Mouse (Mus musculus): ENCODE data around the gene Tmem222. TPM values are rescaled to one million over a fixed set of nuclear protein-coding genes. Genes with fewer than 3 reads are reported as not detected.

Gene Tmem222
- polyA plus RNA-seq, 1 experiment from 2014 or later = 57.5 TPM

DNA sequence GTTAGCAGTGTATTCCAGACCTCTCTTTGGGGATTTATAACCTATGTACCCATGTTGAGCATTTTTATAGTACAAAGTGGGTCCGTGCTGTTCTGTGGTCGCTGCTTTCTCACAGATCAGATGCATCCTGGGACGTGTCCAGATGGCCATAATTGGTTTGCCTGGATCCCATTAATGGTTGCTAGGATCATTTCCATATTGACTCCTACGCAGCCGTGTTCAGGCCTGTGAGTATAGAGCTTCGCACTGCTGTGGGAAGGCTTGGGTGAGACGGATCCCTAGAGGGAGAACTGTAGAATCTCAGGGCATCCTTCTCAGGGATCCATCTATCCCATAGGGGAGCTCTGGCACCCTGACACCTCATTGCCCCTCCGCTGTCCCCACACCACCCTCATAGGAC is 48.0 kb downstream of the Tmem222 start:
- ATAC-seq (replicated peaks; ENCODE audit: insufficient number of reproducible peaks, low FRiP score, low TSS enrichment) = no peak

DNA sequence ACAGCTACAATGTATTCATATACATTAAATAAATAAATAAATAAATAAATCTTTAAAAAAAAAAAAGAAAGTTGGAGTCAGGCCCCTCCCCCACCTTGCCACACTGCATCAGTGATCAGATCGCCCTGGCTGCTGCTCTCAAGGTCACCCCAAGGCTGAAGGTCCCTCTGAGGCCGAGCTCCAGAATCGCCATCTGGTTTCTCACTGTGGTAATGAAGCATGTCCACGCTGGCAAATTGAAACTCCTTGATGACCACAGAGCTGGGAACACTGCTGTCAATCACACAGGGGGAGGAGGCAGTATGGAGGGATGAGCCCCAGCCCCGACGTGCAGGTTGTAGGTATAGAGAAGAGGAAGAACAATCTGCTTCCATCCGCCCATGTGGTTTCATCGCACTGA is 50.0 kb downstream of the Tmem222 start:
- no peaks in the 10 kb centered on the region for H3K9me3 ChIP-seq (replicated peaks; ENCODE audit: control insufficient read depth, low read length)
- no peak overlapping the region for H3K4me2 ChIP-seq
- ATAC-seq (replicated peaks; ENCODE audit: insufficient number of reproducible peaks, low FRiP score, low TSS enrichment) = no peak
- H3K4me3 ChIP-seq (ENCODE audit: low read depth, low read length) = no peak overlapping the region
- 68% methylated on average over 8 of the region's 8 CpGs for WGBS (ENCODE audit: insufficient replicate concordance)
- no peaks in the 10 kb centered on the region for H3K4me1 ChIP-seq (ENCODE audit: control insufficient read depth, insufficient read depth, low read length)
- H3K27ac ChIP-seq (ENCODE audit: low read depth, low read length) = no peak overlapping the region
- peaks cover 7% of the 10 kb centered on the region; the same call in 1 of the 2 replicates for H3K27me3 ChIP-seq (ENCODE audit: control insufficient read depth, insufficient read depth, low read length)
- H3K36me3 ChIP-seq (ENCODE audit: control insufficient read depth, insufficient read depth, low read length) = no peaks in the 10 kb centered on the region
- no peak overlapping the region for H3K9ac ChIP-seq (ENCODE audit: low read depth, low read length)

More for the DNA sequence above, 48.0 kb downstream of the Tmem222 start:
- Histone ChIP-seq H3K9ac (ENCODE audit: low read depth, low read length) (no peak overlapping the region), H3K4me1 (ENCODE audit: control insufficient read depth, insufficient read depth, low read length) (no peaks in the 10 kb centered on the region), H3K4me3 (ENCODE audit: low read depth, low read length) (no peak overlapping the region), H3K4me2 (no peak overlapping the region), H3K27me3 (ENCODE audit: control insufficient read depth, insufficient read depth, low read length) (no peaks in the 10 kb centered on the region), H3K27ac (ENCODE audit: low read depth, low read length) (no peak overlapping the region), H3K9me3 (replicated peaks; ENCODE audit: control insufficient read depth, low read length) (no peaks in the 10 kb centered on the region), H3K36me3 (ENCODE audit: control insufficient read depth, insufficient read depth, low read length) (no peaks in the 10 kb centered on the region)
- WGBS (ENCODE audit: insufficient replicate concordance) = 77% methylated on average over 8 of the region's 8 CpGs

DNA sequence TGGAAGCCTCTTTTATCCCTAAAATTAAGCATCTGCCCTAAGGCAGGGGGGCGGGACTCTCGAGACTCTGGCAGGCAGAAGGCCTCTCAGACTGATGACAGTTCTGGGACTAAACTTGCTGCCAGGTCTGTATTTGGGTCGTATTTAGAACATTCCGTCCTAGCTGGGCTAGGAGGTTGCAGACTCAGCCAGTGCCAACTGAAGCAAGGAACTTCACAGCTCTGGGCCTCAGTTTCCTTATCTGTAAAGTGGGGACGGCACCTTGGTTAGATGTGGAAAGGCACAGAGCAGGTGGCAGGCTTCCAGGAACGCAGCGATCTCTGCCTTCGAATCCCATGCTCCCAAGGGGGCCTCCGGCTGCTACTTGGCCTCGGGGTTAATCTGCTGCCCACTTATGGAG is 51.5 kb downstream of the Tmem222 start:
- Histone ChIP-seq H3K27ac (ENCODE audit: low read depth, low read length) (no peak overlapping the region), H3K4me3 (ENCODE audit: low read depth, low read length) (no peak overlapping the region)
- WGBS (ENCODE audit: insufficient replicate concordance) = 68% methylated on average over 10 of the region's 10 CpGs

DNA sequence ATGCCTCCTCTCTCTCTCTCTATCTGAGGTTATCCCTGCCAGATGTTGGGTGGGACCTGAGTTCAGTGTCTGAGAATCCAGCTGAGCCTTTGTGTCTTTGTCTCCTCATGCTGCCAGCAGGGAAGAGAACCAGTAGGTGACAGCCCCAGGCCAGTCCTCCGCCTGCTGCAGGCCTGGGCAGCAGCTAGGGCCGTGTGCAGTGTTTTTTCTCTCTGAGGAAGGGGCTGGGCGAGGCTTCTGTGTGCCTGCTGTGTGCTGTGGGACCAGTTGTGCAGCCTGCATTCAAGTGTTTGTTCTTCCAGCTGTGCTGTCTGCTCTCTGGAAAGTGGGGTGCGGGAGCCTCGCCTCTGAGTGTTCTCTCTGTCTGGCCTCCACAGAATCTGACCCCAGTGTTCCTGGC is 53.7 kb downstream of the Tmem222 start:
- H3K27me3 ChIP-seq (ENCODE audit: control insufficient read depth, insufficient read depth, low read length) = peaks cover 35% of the 10 kb centered on the region

More for the DNA sequence above, 51.5 kb downstream of the Tmem222 start:
- Histone ChIP-seq H3K4me2 (no peak overlapping the region), H3K27me3 (ENCODE audit: control insufficient read depth, insufficient read depth, low read length) (peaks cover 21% of the 10 kb centered on the region), H3K36me3 (ENCODE audit: control insufficient read depth, insufficient read depth, low read length) (no peaks in the 10 kb centered on the region), H3K9ac (ENCODE audit: low read depth, low read length) (no peak overlapping the region), H3K4me1 (ENCODE audit: control insufficient read depth, insufficient read depth, low read length) (no peaks in the 10 kb centered on the region), H3K9me3 (replicated peaks; ENCODE audit: control insufficient read depth, low read length) (no peaks in the 10 kb centered on the region)
- ATAC-seq (replicated peaks; ENCODE audit: insufficient number of reproducible peaks, low FRiP score, low TSS enrichment) = no peak

DNA sequence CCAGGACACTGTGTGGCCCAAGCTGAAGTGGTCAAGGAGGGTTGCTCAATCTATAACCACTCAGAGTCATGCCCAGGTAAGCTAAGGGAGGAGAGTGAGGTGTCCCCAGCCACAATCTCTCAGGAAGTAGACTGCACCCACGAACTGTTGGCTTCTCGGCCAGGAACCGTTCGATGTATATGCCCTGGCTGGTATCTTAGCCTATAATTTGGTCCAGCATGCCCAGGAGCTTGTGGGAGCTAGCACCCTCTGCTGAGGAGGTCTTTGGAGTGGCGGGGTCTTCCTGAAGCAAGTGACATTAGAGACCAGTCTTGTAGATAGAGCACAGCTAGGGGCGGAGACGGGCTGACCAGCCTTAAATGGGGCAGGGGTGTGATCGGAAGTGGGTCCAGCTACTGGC is 55.9 kb downstream of the Tmem222 start:
- Histone ChIP-seq H3K9me3 (replicated peaks; ENCODE audit: control insufficient read depth, low read length) (no peaks in the 10 kb centered on the region), H3K4me1 (ENCODE audit: control insufficient read depth, insufficient read depth, low read length) (peaks cover 4% of the 10 kb centered on the region; the same call in 1 of the 2 replicates), H3K9ac (ENCODE audit: low read depth, low read length) (no peak overlapping the region), H3K4me3 (ENCODE audit: low read depth, low read length) (no peak overlapping the region), H3K27me3 (ENCODE audit: control insufficient read depth, insufficient read depth, low read length) (peaks cover 35% of the 10 kb centered on the region), H3K27ac (ENCODE audit: low read depth, low read length) (no peak overlapping the region), H3K4me2 (no peak overlapping the region), H3K36me3 (ENCODE audit: control insufficient read depth, insufficient read depth, low read length) (no peaks in the 10 kb centered on the region)
- ATAC-seq (replicated peaks; ENCODE audit: insufficient number of reproducible peaks, low FRiP score, low TSS enrichment) = no peak
- WGBS (ENCODE audit: insufficient replicate concordance) = 72% methylated on average over 8 of the region's 8 CpGs

More for the DNA sequence above, 53.7 kb downstream of the Tmem222 start:
- no peak for ATAC-seq (replicated peaks; ENCODE audit: insufficient number of reproducible peaks, low FRiP score, low TSS enrichment)
- H3K4me2 ChIP-seq = no peak overlapping the region
- H3K9me3 ChIP-seq (replicated peaks; ENCODE audit: control insufficient read depth, low read length) = no peaks in the 10 kb centered on the region
- H3K36me3 ChIP-seq (ENCODE audit: control insufficient read depth, insufficient read depth, low read length) = no peaks in the 10 kb centered on the region
- H3K27ac ChIP-seq (ENCODE audit: low read depth, low read length) = no peak overlapping the region
- H3K4me1 ChIP-seq (ENCODE audit: control insufficient read depth, insufficient read depth, low read length) = peaks cover 4% of the 10 kb centered on the region; the same call in 1 of the 2 replicates
- WGBS (ENCODE audit: insufficient replicate concordance) = 61% methylated on average over 5 of the region's 5 CpGs
- H3K9ac ChIP-seq (ENCODE audit: low read depth, low read length) = no peak overlapping the region
- no peak overlapping the region for H3K4me3 ChIP-seq (ENCODE audit: low read depth, low read length)

DNA sequence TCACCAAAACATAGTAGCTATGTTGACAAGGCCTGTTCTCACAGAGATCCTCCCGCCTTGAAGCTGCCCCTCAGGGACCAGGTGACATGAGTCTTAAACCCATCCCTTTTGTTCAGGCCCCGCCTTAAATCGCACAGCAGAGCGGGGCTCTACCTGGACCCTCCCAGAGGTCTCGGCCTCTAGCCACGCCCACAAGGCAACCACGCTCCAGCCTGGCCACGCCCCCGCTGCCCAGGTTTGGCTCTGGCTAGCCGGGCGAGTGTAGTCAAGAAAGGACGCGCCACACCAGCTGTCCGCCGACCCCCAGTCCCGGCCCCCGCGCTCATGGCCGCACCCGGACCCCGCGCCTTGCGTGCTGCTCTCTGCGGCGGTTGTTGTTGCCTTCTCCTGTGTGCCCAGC is 56.9 kb downstream of the Tmem222 start:
- H3K9ac ChIP-seq (ENCODE audit: low read depth, low read length) = peak overlapping the region; percentile 47; the same call in 1 of the 2 replicates
- H3K4me1 ChIP-seq (ENCODE audit: control insufficient read depth, insufficient read depth, low read length) = peaks cover 4% of the 10 kb centered on the region; the same call in 1 of the 2 replicates
- H3K27me3 ChIP-seq (ENCODE audit: control insufficient read depth, insufficient read depth, low read length) = peaks cover 35% of the 10 kb centered on the region
- H3K36me3 ChIP-seq (ENCODE audit: control insufficient read depth, insufficient read depth, low read length) = no peaks in the 10 kb centered on the region
- no peaks in the 10 kb centered on the region for H3K9me3 ChIP-seq (replicated peaks; ENCODE audit: control insufficient read depth, low read length)
- peak overlapping the region; percentile 35 for H3K4me3 ChIP-seq (ENCODE audit: low read depth, low read length)
- no peak for ATAC-seq (replicated peaks; ENCODE audit: insufficient number of reproducible peaks, low FRiP score, low TSS enrichment)
- peak overlapping the region; percentile 74 for H3K4me2 ChIP-seq
- WGBS (ENCODE audit: insufficient replicate concordance) = 1% methylated on average over 25 of the region's 25 CpGs
- no peak overlapping the region for H3K27ac ChIP-seq (ENCODE audit: low read depth, low read length)

DNA sequence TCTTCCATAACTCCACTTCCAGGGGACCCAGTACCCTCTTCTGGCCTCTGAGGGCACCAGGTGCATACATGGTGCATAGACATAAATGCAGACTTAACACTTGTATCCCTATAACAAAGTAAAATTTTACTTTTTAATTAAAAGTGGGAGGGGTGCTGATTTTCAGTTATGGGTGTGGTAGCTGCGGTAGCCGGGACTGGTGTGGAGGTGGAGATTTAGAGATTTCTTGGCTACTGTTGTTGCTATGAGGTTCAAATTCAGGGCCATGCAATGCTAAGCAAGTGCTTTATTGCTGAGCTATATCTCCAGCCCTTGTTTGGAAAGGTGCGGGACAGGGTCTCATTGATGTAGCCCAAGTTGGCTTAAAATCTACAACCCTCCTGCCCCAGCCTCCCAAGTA is 58.8 kb downstream of the Tmem222 start:
- Histone ChIP-seq H3K27me3 (ENCODE audit: control insufficient read depth, insufficient read depth, low read length) (peaks cover 37% of the 10 kb centered on the region), H3K27ac (ENCODE audit: low read depth, low read length) (no peak overlapping the region), H3K36me3 (ENCODE audit: control insufficient read depth, insufficient read depth, low read length) (no peaks in the 10 kb centered on the region), H3K4me2 (no peak overlapping the region), H3K4me1 (ENCODE audit: control insufficient read depth, insufficient read depth, low read length) (peaks cover 4% of the 10 kb centered on the region; the same call in 1 of the 2 replicates), H3K4me3 (ENCODE audit: low read depth, low read length) (no peak overlapping the region), H3K9ac (ENCODE audit: low read depth, low read length) (no peak overlapping the region), H3K9me3 (replicated peaks; ENCODE audit: control insufficient read depth, low read length) (no peaks in the 10 kb centered on the region)
- ATAC-seq (replicated peaks; ENCODE audit: insufficient number of reproducible peaks, low FRiP score, low TSS enrichment) = no peak
- WGBS (ENCODE audit: insufficient replicate concordance) = 88% methylated on average over 3 of the region's 3 CpGs

DNA sequence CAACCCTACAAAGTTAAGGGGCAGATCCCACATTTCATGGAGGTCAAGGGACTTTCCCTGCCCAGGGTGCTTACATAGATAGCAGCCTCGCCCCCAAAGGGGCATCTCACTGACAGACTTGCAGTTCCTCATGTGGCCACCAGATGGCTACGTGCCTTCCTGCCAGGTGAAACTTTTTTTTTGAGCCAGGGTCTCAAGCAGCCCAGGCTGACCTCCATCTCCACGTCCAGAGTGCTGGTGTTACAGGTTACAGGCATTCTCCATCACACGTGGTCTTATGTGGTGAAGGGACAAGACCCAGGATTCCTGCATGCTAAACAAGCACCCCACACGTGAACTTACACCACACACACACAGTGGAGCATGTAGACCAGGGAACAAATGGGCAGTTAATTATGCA is 60.0 kb downstream of the Tmem222 start:
- Histone ChIP-seq H3K27ac (ENCODE audit: low read depth, low read length) (no peak overlapping the region), H3K4me3 (ENCODE audit: low read depth, low read length) (no peak overlapping the region), H3K9me3 (replicated peaks; ENCODE audit: control insufficient read depth, low read length) (no peaks in the 10 kb centered on the region), H3K36me3 (ENCODE audit: control insufficient read depth, insufficient read depth, low read length) (no peaks in the 10 kb centered on the region), H3K4me2 (no peak overlapping the region), H3K4me1 (ENCODE audit: control insufficient read depth, insufficient read depth, low read length) (peaks cover 14% of the 10 kb centered on the region), H3K9ac (ENCODE audit: low read depth, low read length) (no peak overlapping the region), H3K27me3 (ENCODE audit: control insufficient read depth, insufficient read depth, low read length) (peaks cover 44% of the 10 kb centered on the region)
- ATAC-seq (replicated peaks; ENCODE audit: insufficient number of reproducible peaks, low FRiP score, low TSS enrichment) = no peak
- WGBS (ENCODE audit: insufficient replicate concordance) = 5% methylated on average over 5 of the region's 5 CpGs

All from heart, embryonic 11.5 days (tissue).